Mouse (Mus musculus) lung, embryonic 14.5 days (tissue): ENCODE results near the gene Mbl1. TPM values are rescaled to one million over a fixed set of nuclear protein-coding genes. Genes with fewer than 3 reads are reported as not detected.

Experiments used
- ATAC-seq: fragments of 200-750 bp; cut with Nextera tagmentation; 2 replicates; pipeline ENCODE4 v1.8.0; 2017; ENCODE audit warnings: mild to moderate bottlenecking, moderate TSS enrichment, moderate library complexity; ENCODE audit not compliant: insufficient read depth
- DNase-seq: peaks from one replicate; pipeline ENCODE4 v3.0.0-alpha.2; 2015
- H3K27ac ChIP-seq: fragments of 300-500 bp; sonication (generic); 2 replicates; pipeline ENCODE4 v1.5.1; 2014; ENCODE audit warnings: low read depth, mild to moderate bottlenecking, moderate library complexity
- H3K27me3 ChIP-seq: fragments of 300-500 bp; sonication (generic); 2 replicates; pipeline ENCODE4 v1.6.1; 2014; ENCODE audit warnings: low read length, control low read depth; ENCODE audit not compliant: insufficient read depth
- H3K36me3 ChIP-seq: fragments of 300-500 bp; sonication (generic); 2 replicates; pipeline ENCODE4 v1.6.1; 2014; ENCODE audit warnings: control low read depth; ENCODE audit not compliant: insufficient read depth
- H3K4me1 ChIP-seq: fragments of 300-500 bp; sonication (generic); 2 replicates; pipeline ENCODE4 v1.6.1; 2014; ENCODE audit warnings: antibody characterized with exemption, control low read depth; ENCODE audit not compliant: insufficient read depth
- H3K4me2 ChIP-seq: fragments of 300-500 bp; sonication (generic); 2 replicates; pipeline ENCODE4 v1.6.1; 2014; ENCODE audit warnings: mild to moderate bottlenecking
- H3K4me3 ChIP-seq: fragments of 300-500 bp; sonication (generic); 2 replicates; pipeline ENCODE4 v1.5.1; 2014; ENCODE audit warnings: low read depth, low read length
- H3K9ac ChIP-seq: fragments of 300-500 bp; sonication (generic); 2 replicates; pipeline ENCODE4 v1.6.1; 2014
- H3K9me3 ChIP-seq: fragments of 300-500 bp; sonication (generic); 2 replicates; pipeline ENCODE4 v1.6.1; 2016; ENCODE audit warnings: low read depth, low read length, control low read depth
- CTCF ChIP-seq: IDR thresholded peaks from 2 replicates; pipeline ENCODE4 v1.5.1; 2016; ENCODE audit warnings: antibody characterized with exemption, low read depth
- WGBS: fragments of 180-500 bp; shearing (Covaris S2); extraction: QIAGEN DNeasy Blood & Tissue Kit; methylation state at CpG from one replicate; pipeline ENCODE4 v1.1.7; 2014; 5-methylcytosine and 5-hydroxymethylcytosine counted together
- polyA plus RNA-seq: library from polyadenylated mRNA; unstranded; fragments of >200 nt; fragmentation: Nextera tagmentation; extraction: Ambion mirVana; gene quantifications from 2 replicates; pipeline ENCODE4 v1.2.1, GENCODE M21; 2014

Mbl1 gene
- polyA plus RNA-seq, 1 experiment from 2014 or later: not detected

GRCm38 (mm10) chr14:41160743-41161142 is 9.5 kb downstream of the Mbl1 start:
- ATAC-seq: no peak
- Histone ChIP-seq H3K9me3 (no peaks in the 10 kb centered on the region), H3K36me3 (no peaks in the 10 kb centered on the region), H3K9ac (no peak overlapping the region), H3K27me3 (no peaks in the 10 kb centered on the region), H3K4me3 (no peak overlapping the region), H3K4me2 (no peak overlapping the region), H3K4me1 (no peaks in the 10 kb centered on the region), H3K27ac (no peak overlapping the region)
- TF ChIP-seq CTCF: no peak
- 16% methylated on average over 1 of the region's 1 CpGs for WGBS
- DNase-seq: no peak

- H3K9ac ChIP-seq: no peak overlapping the region
- no peak overlapping the region for H3K4me3 ChIP-seq
- no peak overlapping the region for H3K4me2 ChIP-seq
- no peak overlapping the region for H3K27ac ChIP-seq
- peak; percentile 83 for TF ChIP-seq CTCF
- H3K27me3 ChIP-seq: no peaks in the 10 kb centered on the region
- peak; percentile 38; the same call in 1 of the 2 replicates for ATAC-seq
- WGBS: 8% methylated on average over 2 of the region's 2 CpGs
- DNase-seq: peak; percentile 75
- no peaks in the 10 kb centered on the region for H3K36me3 ChIP-seq
- H3K4me1 ChIP-seq: no peaks in the 10 kb centered on the region
- H3K9me3 ChIP-seq: no peaks in the 10 kb centered on the region
Measured at GRCm38 (mm10) chr14:41162663-41163062, 11.4 kb downstream of the Mbl1 start.

GRCm38 (mm10) chr14:41167278-41167677 is 16.0 kb downstream of the Mbl1 start:
- DNase-seq (peak; percentile 33), ATAC-seq (no peak)
- TF ChIP-seq CTCF: no peak
- H3K4me3 ChIP-seq: no peak overlapping the region
- WGBS: 28% methylated on average over 5 of the region's 5 CpGs
- no peak overlapping the region for H3K9ac ChIP-seq
- H3K27me3 ChIP-seq: no peaks in the 10 kb centered on the region
- H3K4me1 ChIP-seq: no peaks in the 10 kb centered on the region
- no peak overlapping the region for H3K27ac ChIP-seq
- no peaks in the 10 kb centered on the region for H3K36me3 ChIP-seq
- no peak overlapping the region for H3K4me2 ChIP-seq
- H3K9me3 ChIP-seq: no peaks in the 10 kb centered on the region

- H3K36me3 ChIP-seq: no peaks in the 10 kb centered on the region
- no peak overlapping the region for H3K4me2 ChIP-seq
- H3K9ac ChIP-seq: no peak overlapping the region
- DNase-seq: no peak
- H3K9me3 ChIP-seq: no peaks in the 10 kb centered on the region
- WGBS: 83% methylated on average over 1 of the region's 1 CpGs
- ATAC-seq: no peak
- no peaks in the 10 kb centered on the region for H3K27me3 ChIP-seq
- H3K4me3 ChIP-seq: no peak overlapping the region
- no peak overlapping the region for H3K27ac ChIP-seq
- TF ChIP-seq CTCF: no peak
- no peaks in the 10 kb centered on the region for H3K4me1 ChIP-seq
Measured at GRCm38 (mm10) chr14:41168567-41168966, 17.3 kb downstream of the Mbl1 start.

DNA sequence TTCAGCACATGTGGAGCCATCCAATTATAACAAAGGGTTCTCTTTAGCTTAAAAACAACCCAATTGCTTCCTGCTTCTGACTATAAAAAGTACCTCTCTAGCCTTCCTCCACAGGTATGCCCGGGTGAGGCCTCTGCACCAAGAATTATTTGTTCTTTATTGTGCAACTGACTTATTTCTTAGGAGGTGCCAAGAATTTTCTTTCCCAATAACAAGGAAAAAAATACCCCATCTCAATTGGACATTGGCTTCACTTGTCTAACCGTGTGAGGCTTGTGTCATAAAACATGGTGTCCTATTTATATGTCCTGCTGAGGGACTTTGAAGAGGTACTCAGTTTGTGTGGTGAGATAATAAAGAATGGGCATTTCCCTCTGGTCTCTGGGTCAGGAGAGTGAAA is 19.3 kb downstream of the Mbl1 start:
- no peak for ATAC-seq
- no peak overlapping the region for H3K27ac ChIP-seq

DNA sequence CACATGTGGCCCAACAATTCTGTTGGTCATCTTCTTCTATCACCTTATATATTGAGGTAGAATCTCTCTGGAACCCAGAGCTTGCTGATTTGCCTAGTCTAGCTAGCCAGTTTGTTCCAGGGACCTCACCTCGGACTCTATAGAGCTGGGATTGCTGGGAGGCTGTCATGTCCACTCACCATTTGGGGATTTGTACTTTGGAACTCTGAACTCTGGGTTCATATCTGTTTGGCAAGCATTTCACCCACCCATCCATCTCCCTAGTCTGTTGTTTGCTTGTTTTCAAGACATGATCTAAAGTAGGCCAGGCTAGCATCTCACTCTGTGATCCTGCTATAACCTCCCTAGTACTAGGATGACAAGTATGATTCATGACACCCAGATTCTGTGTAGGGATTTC is 23.5 kb downstream of the Mbl1 start:
- no peak overlapping the region for H3K27ac ChIP-seq
- WGBS: 59% methylated on average over 1 of the region's 1 CpGs
- DNase-seq: no peak
- H3K27me3 ChIP-seq: no peaks in the 10 kb centered on the region
- no peak for ATAC-seq
- H3K4me1 ChIP-seq: no peaks in the 10 kb centered on the region
- H3K9ac ChIP-seq: no peak overlapping the region
- no peak overlapping the region for H3K4me2 ChIP-seq
- no peaks in the 10 kb centered on the region for H3K36me3 ChIP-seq
- no peak for TF ChIP-seq CTCF
- H3K4me3 ChIP-seq: no peak overlapping the region
- no peaks in the 10 kb centered on the region for H3K9me3 ChIP-seq

More for the DNA sequence above, 19.3 kb downstream of the Mbl1 start:
- Histone ChIP-seq H3K9ac (no peak overlapping the region), H3K27me3 (no peaks in the 10 kb centered on the region), H3K4me3 (no peak overlapping the region), H3K9me3 (no peaks in the 10 kb centered on the region), H3K4me2 (no peak overlapping the region), H3K4me1 (no peaks in the 10 kb centered on the region), H3K36me3 (no peaks in the 10 kb centered on the region)
- 75% methylated on average over 2 of the region's 2 CpGs for WGBS
- TF ChIP-seq CTCF: no peak
- no peak for DNase-seq

GRCm38 (mm10) chr14:41185059-41185821 is 34.0 kb downstream of the Mbl1 start, which contains the start of gene Sftpd:
Gene Sftpd, minus strand, starts transcription at chr14:41185149.
- ATAC-seq (no peak), DNase-seq (no peak)
- Histone ChIP-seq H3K4me2 (no peak within 1 kb of the TSS), H3K27ac (no peak within 1 kb of the TSS), H3K9ac (no peak within 1 kb of the TSS), H3K4me3 (no peak within 1 kb of the TSS), H3K36me3 (no peaks in the 10 kb centered on the region), H3K4me1 (no peaks in the 10 kb centered on the region), H3K27me3 (no peaks in the 10 kb centered on the region), H3K9me3 (no peaks in the 10 kb centered on the region)
- 69% methylated on average over 4 of the region's 4 CpGs for whole genome bisulfite sequencing
- TF ChIP-seq CTCF: no peak
